Mouse (Mus musculus) adrenal gland, postnatal 14 days (tissue): ENCODE results near the gene Slc27a3. TPM values are rescaled to one million over a fixed set of nuclear protein-coding genes. Genes with fewer than 3 reads are reported as not detected.

Experiments
- DNase-seq: peaks from one replicate; pipeline ENCODE4 v3.0.0; 2021; ENCODE audit warnings: mixed read lengths
- long read RNA-seq, 2 experiments: library from polyadenylated mRNA; stranded (forward); transcript quantifications; one replicate each; pipeline ENCODE4 v2.0.0; 2021
- total RNA-seq: library from RNA; stranded (reverse); gene quantifications from 2 replicates; pipeline ENCODE4 v1.2.3, GENCODE M21; 2021

Gene Slc27a3
- 73.1 and 86.4 TPM in 2 replicates for total RNA-seq
- long read RNA-seq, experiment 1, transcript Slc27a3-201 (10 exons, 2,259 nt): major isoform, 67 of 88 reads
- long read RNA-seq, experiment 1, partial matches to known transcripts: 13 of 88 reads
- long read RNA-seq, experiment 1, other reads (novel, unspliced or antisense): 7 of 88 reads
- long read RNA-seq, experiment 2, transcript Slc27a3-201 (10 exons, 2,259 nt): major isoform, 40 of 58 reads
- long read RNA-seq, experiment 2, partial matches to known transcripts: 15 of 58 reads
- long read RNA-seq, experiment 2, other reads (novel, unspliced or antisense): 3 of 58 reads

- peak; percentile 81 for DNase-seq
Measured at GRCm38 (mm10) chr3:90389511-90390490, at the start of gene Slc27a3. TSS of gene Slc27a3 (minus strand) at chr3:90389938.

GRCm38 (mm10) chr3:90437131-90437530 lies 47.4 kb upstream of the Slc27a3 start:
- no peak for DNase-seq

- no peak for DNase-seq
Measured at GRCm38 (mm10) chr3:90434073-90434730, 44.5 kb upstream of the Slc27a3 start.

GRCm38 (mm10) chr3:90433381-90434020 lies 43.8 kb upstream of the Slc27a3 start, which contains the start of gene Ints3:
TSS of gene Ints3 (minus strand) at chr3:90433622.
- DNase-seq: peak; percentile 99

- DNase-seq: peak; percentile 65
Measured at GRCm38 (mm10) chr3:90432811-90433219, 43.1 kb upstream of the Slc27a3 start.

GRCm38 (mm10) chr3:90432348-90432747 lies 42.6 kb upstream of the Slc27a3 start:
- DNase-seq: no peak

- no peak for DNase-seq
Measured at GRCm38 (mm10) chr3:90429576-90429975, 39.8 kb upstream of the Slc27a3 start.

- DNase-seq: no peak
Measured at GRCm38 (mm10) chr3:90428186-90428585, 38.4 kb upstream of the Slc27a3 start.

- DNase-seq: no peak
Measured at GRCm38 (mm10) chr3:90427574-90427973, 37.8 kb upstream of the Slc27a3 start.

GRCm38 (mm10) chr3:90425499-90425898 lies 35.8 kb upstream of the Slc27a3 start:
- no peak for DNase-seq

- no peak for DNase-seq
Measured at GRCm38 (mm10) chr3:90423549-90423948, 33.8 kb upstream of the Slc27a3 start.

- DNase-seq: no peak
Measured at GRCm38 (mm10) chr3:90420696-90421095, 31.0 kb upstream of the Slc27a3 start.

GRCm38 (mm10) chr3:90413011-90413396 lies 23.3 kb upstream of the Slc27a3 start:
- no peak for DNase-seq

- DNase-seq: peak; percentile 92
Measured at GRCm38 (mm10) chr3:90412312-90413010, 22.7 kb upstream of the Slc27a3 start.

- DNase-seq: no peak
Measured at GRCm38 (mm10) chr3:90408721-90409120, 19.0 kb upstream of the Slc27a3 start.

- no peak for DNase-seq
Measured at GRCm38 (mm10) chr3:90406414-90406813, 16.7 kb upstream of the Slc27a3 start.

- no peak for DNase-seq
Measured at GRCm38 (mm10) chr3:90404609-90405008, 14.9 kb upstream of the Slc27a3 start.

GRCm38 (mm10) chr3:90404121-90404520 lies 14.4 kb upstream of the Slc27a3 start:
- DNase-seq: peak; percentile 71

GRCm38 (mm10) chr3:90400993-90401392 lies 11.3 kb upstream of the Slc27a3 start:
- peak; percentile 38 for DNase-seq

GRCm38 (mm10) chr3:90395629-90396028 lies 5.9 kb upstream of the Slc27a3 start:
- no peak for DNase-seq

- no peak for DNase-seq
Measured at GRCm38 (mm10) chr3:90392661-90393060, 2.9 kb upstream of the Slc27a3 start.
